8 mouse cellular contexts compared by ENCODE assay signal in genomic region chr8:71381421-71381970, GRCm38 (mm10). TPM values are rescaled to one million over a fixed set of nuclear protein-coding genes. Genes with fewer than 3 reads are reported as not detected.
A peak's percentile ranks its signal among the peaks of the same experiment; 100 is the strongest.
DNase-seq lines count a peak whose midpoint lies in the region; ATAC-seq and TF ChIP-seq lines count a peak whose summit lies in the region.

Gene Nr2f6, minus strand, starts transcription at chr8:71381960.

- TF ChIP-seq CTCF in heart, adult 2 months (IDR thresholded peaks at IDR 0.05): no peak
- TF ChIP-seq CTCF in kidney, adult 2 months (conservative IDR thresholded peaks at IDR 0.05; ENCODE audit: insufficient read depth, insufficient read length, low read depth, low read length): no peak
- TF ChIP-seq CTCF in thymus, adult 2 months (IDR thresholded peaks at IDR 0.05; ENCODE audit: borderline replicate concordance, control insufficient read depth, extremely low read depth, insufficient read depth, low read length, poor library complexity): no peak

- H3K4me3 ChIP-seq in heart, adult 2 months: peak within 1 kb of the TSS; percentile 89
- peak within 1 kb of the TSS; percentile 95 for H3K4me3 ChIP-seq in kidney, adult 2 months (ENCODE audit: insufficient read depth, low read depth, low read length)
- H3K4me3 ChIP-seq in limb, embryonic 15.5 days: peak within 1 kb of the TSS; percentile 69
- H3K4me3 ChIP-seq in midbrain, embryonic 15.5 days: peak within 1 kb of the TSS; percentile 74
- H3K4me3 ChIP-seq in thymus, adult 2 months (ENCODE audit: control insufficient read depth, insufficient read depth, low read length): peak within 1 kb of the TSS; percentile 57

- intact Hi-C loops in heart, adult 2 months (cut with DNase I): loop anchor here (5.0 kb wide), 1 partner anchor 81 kb away; the partner anchor contains the start of genes Abhd8 and Mrpl34

- peak within 1 kb of the TSS; percentile 94 for H3K27ac ChIP-seq in heart, adult 2 months
- H3K27ac ChIP-seq in kidney, adult 2 months (ENCODE audit: insufficient read depth, low read depth, low read length): peak within 1 kb of the TSS; percentile 96
- peak within 1 kb of the TSS; percentile 90 for H3K27ac ChIP-seq in limb, embryonic 15.5 days
- H3K27ac ChIP-seq in midbrain, embryonic 15.5 days: peak within 1 kb of the TSS; percentile 85
- no peak within 1 kb of the TSS for H3K27ac ChIP-seq in thymus, adult 2 months (ENCODE audit: control insufficient read depth, insufficient read depth, low read length)

- no peaks in the 10 kb centered on the region for H3K9me3 ChIP-seq in limb, embryonic 15.5 days
- H3K9me3 ChIP-seq in midbrain, embryonic 15.5 days: no peaks in the 10 kb centered on the region

- no peaks in the 10 kb centered on the region for H3K36me3 ChIP-seq in heart, adult 2 months (ENCODE audit: control insufficient read depth, insufficient read depth, low read length)
- no peaks in the 10 kb centered on the region for H3K36me3 ChIP-seq in kidney, adult 2 months (ENCODE audit: control insufficient read depth, insufficient read depth, low read length)
- H3K36me3 ChIP-seq in limb, embryonic 15.5 days: peaks cover 15% of the 10 kb centered on the region
- no peaks in the 10 kb centered on the region for H3K36me3 ChIP-seq in midbrain, embryonic 15.5 days (replicated peaks)
- no peaks in the 10 kb centered on the region for H3K36me3 ChIP-seq in thymus, adult 2 months (ENCODE audit: control insufficient read depth, insufficient read depth, low read length)

- no peaks in the 10 kb centered on the region for H3K27me3 ChIP-seq in heart, adult 2 months (ENCODE audit: control insufficient read depth, insufficient read depth, low read length)
- no peaks in the 10 kb centered on the region for H3K27me3 ChIP-seq in kidney, adult 2 months (replicated peaks; ENCODE audit: control insufficient read depth, insufficient read depth, low read length)
- no peaks in the 10 kb centered on the region for H3K27me3 ChIP-seq in limb, embryonic 15.5 days
- peaks cover 3% of the 10 kb centered on the region; the same call in 1 of the 2 replicates for H3K27me3 ChIP-seq in midbrain, embryonic 15.5 days (replicated peaks)
- peaks cover 16% of the 10 kb centered on the region; the same call in 1 of the 2 replicates for H3K27me3 ChIP-seq in thymus, adult 2 months (ENCODE audit: control insufficient read depth, insufficient read depth, low read length)

- H3K9ac ChIP-seq in heart, adult 2 months (ENCODE audit: low read depth, low read length): peak within 1 kb of the TSS; percentile 94
- H3K9ac ChIP-seq in limb, embryonic 15.5 days: peak within 1 kb of the TSS; percentile 80
- H3K9ac ChIP-seq in midbrain, embryonic 15.5 days: peak within 1 kb of the TSS; percentile 76

- no peak for TF ChIP-seq EP300 in heart, adult 2 months (IDR thresholded peaks at IDR 0.05; ENCODE audit: insufficient read depth, low read depth, low read length)

- 5% methylated on average over 86 of the region's 89 CpGs for WGBS in heart, adult 2 months
- 7% methylated on average over 88 of the region's 89 CpGs for WGBS in kidney, adult 2 months
- under 1% methylated on average over 85 of the region's 89 CpGs for WGBS in limb, embryonic 15.5 days
- WGBS in midbrain, embryonic 15.5 days: under 1% methylated on average over 81 of the region's 89 CpGs
- 5% methylated on average over 89 of the region's 89 CpGs for WGBS in thymus, adult 2 months

- H3K4me1 ChIP-seq in heart, adult 2 months (ENCODE audit: control insufficient read depth, insufficient read depth, low read length): peaks cover 4% of the 10 kb centered on the region
- peaks cover 37% of the 10 kb centered on the region for H3K4me1 ChIP-seq in kidney, adult 2 months (ENCODE audit: control insufficient read depth, insufficient read depth, low read length)
- H3K4me1 ChIP-seq in limb, embryonic 15.5 days: peaks cover 46% of the 10 kb centered on the region
- H3K4me1 ChIP-seq in midbrain, embryonic 15.5 days: peaks cover 43% of the 10 kb centered on the region
- H3K4me1 ChIP-seq in thymus, adult 2 months (replicated peaks; ENCODE audit: control insufficient read depth, insufficient read depth, low read length): peaks cover 19% of the 10 kb centered on the region

- peak within 1 kb of the TSS; percentile 98 for H3K4me2 ChIP-seq in limb, embryonic 15.5 days
- H3K4me2 ChIP-seq in midbrain, embryonic 15.5 days: peak within 1 kb of the TSS; percentile 93

- DNase-seq in layer of hippocampus, adult 11-12 months (ENCODE audit: low spot score): peak; percentile 65
- no peak for DNase-seq in layer of hippocampus, adult 9-10 months (ENCODE audit: low spot score)
- DNase-seq in embryo, embryonic 10.5 days (ENCODE audit: low spot score): peak; percentile 79
- peak; percentile 86 to 87 for DNase-seq in heart, adult 2 months
- DNase-seq in kidney, adult 2 months: peak; percentile 81
- DNase-seq in thymus, adult 2 months: peak; percentile 34

- ATAC-seq in limb, embryonic 15.5 days (ENCODE audit: insufficient number of reproducible peaks, low FRiP score, low TSS enrichment, low read depth): 0 out of 2 replicates have a peak, but pooled peaks have one; percentile 8
- ATAC-seq in midbrain, embryonic 15.5 days (replicated peaks): peak; percentile 68

- no peak for TF ChIP-seq POLR2A in heart, adult 2 months (IDR thresholded peaks at IDR 0.05; ENCODE audit: insufficient read depth, low read depth, low read length)
- TF ChIP-seq POLR2A in kidney, adult 2 months (IDR thresholded peaks at IDR 0.05; ENCODE audit: low read depth, low read length): no peak
- no peak for TF ChIP-seq POLR2A in thymus, adult 2 months (IDR thresholded peaks at IDR 0.05; ENCODE audit: control insufficient read depth, extremely low read depth, insufficient read depth, low read length, poor library complexity)

- H3K79me2 ChIP-seq in heart, adult 2 months (replicated peaks; ENCODE audit: control insufficient read depth, insufficient read depth, low read length): peaks cover 4% of the 10 kb centered on the region; the same call in 1 of the 2 replicates

RNA-seq across cellular contexts. Expression of gene Nr2f6, which starts in this region (rescaled TPM):
- total RNA-seq in heart, adult 2 months (2021): 10 to 100 TPM; 47.6 to 56.7 TPM
- 53.9 and 63.2 TPM in 2 replicates for polyA plus RNA-seq in heart, adult 2 months (2012; rRNA removed)
- polyA plus RNA-seq in kidney, adult 2 months (2012; rRNA removed): 177 and 264 TPM in 2 replicates
- polyA plus RNA-seq in limb, embryonic 15.5 days (2015; fragmentation: Nextera tagmentation; extraction: Ambion mirVana): 40.4 and 42.9 TPM in 2 replicates
- 25.0 and 28.7 TPM in 2 replicates for polyA plus RNA-seq in midbrain, embryonic 15.5 days (2015; fragmentation: Nextera tagmentation; extraction: Ambion mirVana)
- polyA plus RNA-seq in thymus, adult 2 months (2012; rRNA removed): 71.2 and 71.5 TPM in 2 replicates
